30 mouse cellular contexts compared by ENCODE assay signal in the genomic region with DNA sequence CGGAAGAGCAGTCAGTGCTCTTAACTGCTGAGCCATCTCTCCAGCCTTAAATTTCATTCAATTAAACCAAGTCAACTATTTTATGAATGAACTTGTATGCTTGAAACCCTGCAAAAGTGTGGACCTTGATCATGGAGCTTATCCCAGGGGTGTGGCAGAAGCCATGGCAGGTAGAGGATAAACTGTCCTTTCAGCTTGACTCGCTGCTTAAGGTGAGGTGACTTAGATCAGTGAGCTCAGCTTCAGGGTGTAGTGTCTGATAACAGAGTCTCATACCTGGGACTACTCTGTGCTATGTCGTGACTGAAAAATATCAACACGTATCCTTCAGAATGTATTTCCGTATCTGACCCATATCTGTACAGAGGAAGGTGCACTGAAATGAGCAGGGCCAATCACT. TPM values are rescaled to one million over a fixed set of nuclear protein-coding genes. Genes with fewer than 3 reads are reported as not detected.
DNase-seq lines count a peak whose midpoint lies in the region; ATAC-seq and TF ChIP-seq lines count a peak whose summit lies in the region.
"Had no signal": no experiment of that assay in that cellular context is flagged by ENCODE, and none has a peak within 500 bp of the region (broad histone marks: within the 10 kb centered on the region; RNA-seq: fewer than 3 reads in every experiment).

No protein-coding gene starts in this region.

- DNase-seq in heart, adult 11 months, result peak; percentile 40
- DNase-seq in heart, postnatal 14 days, result no peak
- no peak for DNase-seq in gastrocnemius, adult 8-10 months (ENCODE audit: low spot score in 2 of 2)
- DNase-seq: adrenal gland, adult 8-10 months; adrenal gland, postnatal 14 days; adrenal gland, postnatal 36 days; B cell, adult 2 months; cerebellum, adult 11-12 months; cerebellum, adult 8-10 months; cerebellum, adult 9-11 months; cerebellum, postnatal 14 days; cerebellum, postnatal 36 days; embryo, embryonic 11 days had no signal

- ATAC-seq in intestine, embryonic 15.5 days, result peak; percentile 85
- peak; percentile 78 for ATAC-seq in intestine, postnatal 0 days
- ATAC-seq: activated CD4-positive, CD25-positive, alpha-beta regulatory T cell, adult 4 months; CD4-positive, CD25-positive, alpha-beta regulatory T cell, adult 4 months; forebrain, embryonic 14.5 days; forebrain, embryonic 16.5 days; Patski had no signal

- no peak overlapping the region for H3K27ac ChIP-seq in intestine, embryonic 15.5 days
- H3K27ac ChIP-seq in intestine, postnatal 0 days (ENCODE audit: low read depth, low read length), result no peak overlapping the region
- H3K27ac ChIP-seq: embryonic facial prominence, embryonic 13.5 days; embryonic facial prominence, embryonic 15.5 days; forebrain, embryonic 10.5 days; forebrain, embryonic 12.5 days had no signal

- WGBS in intestine, embryonic 15.5 days, result 80% methylated on average over 5 of the region's 5 CpGs
- WGBS in intestine, postnatal 0 days, result 58% methylated on average over 5 of the region's 5 CpGs

- no peaks in the 10 kb centered on the region for H3K27me3 ChIP-seq in intestine, embryonic 15.5 days (replicated peaks)
- H3K27me3 ChIP-seq in intestine, postnatal 0 days (replicated peaks; ENCODE audit: control insufficient read depth, insufficient read depth, low read length), result no peaks in the 10 kb centered on the region
- H3K27me3 ChIP-seq: CH12.LX; embryonic facial prominence, embryonic 13.5 days; embryonic facial prominence, embryonic 15.5 days; forebrain, embryonic 12.5 days; Patski had no signal

- H3K36me3 ChIP-seq in intestine, embryonic 15.5 days, result no peaks in the 10 kb centered on the region
- H3K36me3 ChIP-seq in intestine, postnatal 0 days (ENCODE audit: control insufficient read depth, insufficient read depth), result peaks cover 17% of the 10 kb centered on the region; the same call in 1 of the 2 replicates

- intact Hi-C loops in heart, postnatal 14 days (cut with DNase I), result no loop called here

- H3K4me3 ChIP-seq in intestine, embryonic 15.5 days (replicated peaks), result no peak overlapping the region
- no peak overlapping the region for H3K4me3 ChIP-seq in intestine, postnatal 0 days (ENCODE audit: low read depth, low read length)
- H3K4me3 ChIP-seq: embryonic facial prominence, embryonic 13.5 days; embryonic facial prominence, embryonic 15.5 days; erythroblast, embryonic 14.5 days; forebrain, embryonic 10.5 days; forebrain, embryonic 12.5 days had no signal

- no peaks in the 10 kb centered on the region for H3K9me3 ChIP-seq in intestine, embryonic 15.5 days
- H3K9me3 ChIP-seq in intestine, postnatal 0 days (ENCODE audit: control insufficient read depth), result no peaks in the 10 kb centered on the region
- H3K9me3 ChIP-seq: embryonic facial prominence, embryonic 13.5 days; embryonic facial prominence, embryonic 15.5 days; forebrain, embryonic 10.5 days; forebrain, embryonic 12.5 days; G1E had no signal

- H3K9ac ChIP-seq in intestine, embryonic 15.5 days, result no peak overlapping the region
- H3K9ac ChIP-seq in intestine, postnatal 0 days (ENCODE audit: low read depth, low read length), result no peak overlapping the region
- H3K9ac ChIP-seq: embryonic facial prominence, embryonic 13.5 days; embryonic facial prominence, embryonic 15.5 days; forebrain, embryonic 12.5 days had no signal

- H3K4me2 ChIP-seq in intestine, embryonic 15.5 days (replicated peaks), result no peak overlapping the region
- H3K4me2 ChIP-seq in intestine, postnatal 0 days (replicated peaks; ENCODE audit: low read depth), result no peak overlapping the region
- H3K4me2 ChIP-seq: embryonic facial prominence, embryonic 13.5 days; embryonic facial prominence, embryonic 15.5 days; forebrain, embryonic 12.5 days had no signal

- TF ChIP-seq CTCF in intestine, postnatal 0 days (IDR thresholded peaks at IDR 0.05; ENCODE audit: low read depth), result no peak

- H3K4me1 ChIP-seq in intestine, embryonic 15.5 days (replicated peaks), result no peaks in the 10 kb centered on the region
- H3K4me1 ChIP-seq in intestine, postnatal 0 days (replicated peaks; ENCODE audit: control insufficient read depth, insufficient read depth, low read length), result no peaks in the 10 kb centered on the region
- H3K4me1 ChIP-seq: embryonic facial prominence, embryonic 13.5 days; embryonic facial prominence, embryonic 15.5 days had no signal

RNA-seq across cellular contexts. Expression of gene Cldn20, which starts 12.0 kb away (rescaled TPM):
- total RNA-seq in heart, postnatal 14 days (2021), result not detected
- not detected in 2 replicates for polyA plus RNA-seq in intestine, embryonic 15.5 days (2015; fragmentation: Nextera tagmentation; extraction: Ambion mirVana)
- polyA plus RNA-seq in intestine, postnatal 0 days (2015; fragmentation: Nextera tagmentation; extraction: Ambion mirVana), result not detected in 2 replicates
- not detected for total RNA-seq in gastrocnemius, adult 8-10 months (2022)
- total RNA-seq: adrenal gland, adult 18-20 months; adrenal gland, postnatal 14 days; CH12.LX; common myeloid progenitor, adult 5-6 weeks; G1E had no signal
- polyA plus RNA-seq: activated CD4-positive, CD25-positive, alpha-beta regulatory T cell, adult 4 months; CD4-positive, CD25-positive, alpha-beta regulatory T cell, adult 4 months; embryonic facial prominence, embryonic 11.5 days; erythroblast, embryonic 14.5 days; forebrain, embryonic 10.5 days; forebrain, embryonic 12.5 days; G1E had no signal

RNA-seq across cellular contexts. Expression of gene Tfb1m, which starts 37.2 kb away (rescaled TPM):
- total RNA-seq in heart, postnatal 14 days (2021), result 1 to 10 TPM; 7.3 to 8.3 TPM
- 17.7 and 18.4 TPM in 2 replicates for polyA plus RNA-seq in intestine, embryonic 15.5 days (2015; fragmentation: Nextera tagmentation; extraction: Ambion mirVana)
- 5.6 and 6.2 TPM in 2 replicates for polyA plus RNA-seq in intestine, postnatal 0 days (2015; fragmentation: Nextera tagmentation; extraction: Ambion mirVana)
- total RNA-seq in gastrocnemius, adult 8-10 months (2022), result 10 to 100 TPM in 1 of 4 experiments, 1 to 10 TPM in 3; 7.8 to 10.4 (median 8.6) TPM
